Mouse (Mus musculus) bone marrow macrophage, adult 2 months (primary cell): ENCODE results near the gene Zxdc.

Experiments used
- CTCF ChIP-seq: IDR thresholded peaks from 2 replicates; pipeline ENCODE4 v1.5.1; 2012; ENCODE audit warnings: low read depth, mild to moderate bottlenecking, low read length, moderate library complexity
- POLR2A ChIP-seq: IDR thresholded peaks from 2 replicates; pipeline ENCODE4 v1.6.1; 2012; ENCODE audit warnings: mild to moderate bottlenecking, low read depth, low read length, borderline replicate concordance

GRCm38 (mm10) chr6:90363301-90363700 is 6.0 kb upstream of the Zxdc start:
- TF ChIP-seq POLR2A (no peak), CTCF (no peak)
